ENCODE assay signal across 8 mouse cellular contexts in genomic region chr14:59200711-59201603, GRCm38 (mm10). TPM values are rescaled to one million over a fixed set of nuclear protein-coding genes. Genes with fewer than 3 reads are reported as not detected.
A peak's percentile ranks its signal among the peaks of the same experiment; 100 is the strongest.
DNase-seq lines count a peak whose midpoint lies in the region; ATAC-seq lines count a peak whose summit lies in the region.

Gene Rcbtb1, plus strand, starts transcription at chr14:59201209.

- H3K4me1 ChIP-seq in forebrain, embryonic 14.5 days (ENCODE audit: control insufficient read depth, insufficient read depth, low read length), result peaks cover 36% of the 10 kb centered on the region
- H3K4me1 ChIP-seq in neural tube, embryonic 15.5 days, result peaks cover 32% of the 10 kb centered on the region

- H3K4me2 ChIP-seq in forebrain, embryonic 14.5 days (ENCODE audit: low read length), result peak within 1 kb of the TSS; percentile 87
- peak within 1 kb of the TSS; percentile 96 for H3K4me2 ChIP-seq in neural tube, embryonic 15.5 days

- ATAC-seq in forebrain, embryonic 14.5 days, result peak; percentile 96
- ATAC-seq in neural tube, embryonic 15.5 days (ENCODE audit: low FRiP score), result peak; percentile 95

- DNase-seq in ES-CJ7 (ENCODE audit: low read depth, low spot score), result peak; percentile 89
- DNase-seq in cerebellum, adult 11 months, result peak; percentile 93
- DNase-seq in forebrain, embryonic 14.5 days (ENCODE audit: low spot score), result peak; percentile 97
- DNase-seq in heart, postnatal 14 days, result peak; percentile 94
- peak; percentile 93 for DNase-seq in layer of hippocampus, adult 11-12 months (ENCODE audit: low spot score)
- DNase-seq in lung, adult 18-20 months, result peak; percentile 95 to 96
- DNase-seq in testis, postnatal 14 days (ENCODE audit: low spot score), result peak; percentile 93

- H3K27ac ChIP-seq in forebrain, embryonic 14.5 days (ENCODE audit: low read depth, low read length), result peak within 1 kb of the TSS; percentile 98
- H3K27ac ChIP-seq in neural tube, embryonic 15.5 days (replicated peaks), result peak within 1 kb of the TSS; percentile 98

- H3K27me3 ChIP-seq in forebrain, embryonic 14.5 days (replicated peaks; ENCODE audit: control insufficient read depth, insufficient read depth, low read length), result no peaks in the 10 kb centered on the region
- no peaks in the 10 kb centered on the region for H3K27me3 ChIP-seq in neural tube, embryonic 15.5 days (replicated peaks)

- H3K4me3 ChIP-seq in forebrain, embryonic 14.5 days (ENCODE audit: low read depth, low read length), result peak within 1 kb of the TSS; percentile 84
- H3K4me3 ChIP-seq in neural tube, embryonic 15.5 days (replicated peaks), result peak within 1 kb of the TSS; percentile 91

- intact Hi-C loops in heart, postnatal 14 days (cut with DNase I), result no loop called here

- H3K9me3 ChIP-seq in forebrain, embryonic 14.5 days (replicated peaks; ENCODE audit: control insufficient read depth, low read length), result no peaks in the 10 kb centered on the region; the same call in 1 of the 2 replicates
- no peaks in the 10 kb centered on the region for H3K9me3 ChIP-seq in neural tube, embryonic 15.5 days (replicated peaks)

- peak within 1 kb of the TSS; percentile 97 for H3K9ac ChIP-seq in forebrain, embryonic 14.5 days (ENCODE audit: low read length)
- peak within 1 kb of the TSS; percentile 98 for H3K9ac ChIP-seq in neural tube, embryonic 15.5 days (replicated peaks)

- under 1% methylated on average over 96 of the region's 96 CpGs for WGBS in forebrain, embryonic 14.5 days
- under 1% methylated on average over 94 of the region's 96 CpGs for WGBS in neural tube, embryonic 15.5 days

- H3K36me3 ChIP-seq in forebrain, embryonic 14.5 days (ENCODE audit: control insufficient read depth, insufficient read depth, low read length), result no peaks in the 10 kb centered on the region
- H3K36me3 ChIP-seq in neural tube, embryonic 15.5 days, result no peaks in the 10 kb centered on the region

RNA-seq across cellular contexts. Expression of gene Rcbtb1, which starts in this region (rescaled TPM):
- polyA plus RNA-seq in forebrain, embryonic 14.5 days (2014; fragmentation: Nextera tagmentation; extraction: Ambion mirVana), result 43.0 and 56.0 TPM in 2 replicates
- 10 to 100 TPM in 1 of 2 experiments, 1 to 10 TPM in 1; 9.5 to 11.2 TPM for total RNA-seq in heart, postnatal 14 days (2021)
- polyA plus RNA-seq in neural tube, embryonic 15.5 days (2015; fragmentation: Nextera tagmentation; extraction: Ambion mirVana), result 40.5 and 43.2 TPM in 2 replicates

Comparison
In these comparisons a context has a peak if more than half of its experiments do, and no peak if none do; other contexts are left out.
1. Peak in every context shown above with its lines: DNase-seq, ATAC-seq, H3K4me3 ChIP-seq and H3K27ac ChIP-seq.